Comparison of ENCODE assay signal across 7 mouse cellular contexts in the genomic region with DNA sequence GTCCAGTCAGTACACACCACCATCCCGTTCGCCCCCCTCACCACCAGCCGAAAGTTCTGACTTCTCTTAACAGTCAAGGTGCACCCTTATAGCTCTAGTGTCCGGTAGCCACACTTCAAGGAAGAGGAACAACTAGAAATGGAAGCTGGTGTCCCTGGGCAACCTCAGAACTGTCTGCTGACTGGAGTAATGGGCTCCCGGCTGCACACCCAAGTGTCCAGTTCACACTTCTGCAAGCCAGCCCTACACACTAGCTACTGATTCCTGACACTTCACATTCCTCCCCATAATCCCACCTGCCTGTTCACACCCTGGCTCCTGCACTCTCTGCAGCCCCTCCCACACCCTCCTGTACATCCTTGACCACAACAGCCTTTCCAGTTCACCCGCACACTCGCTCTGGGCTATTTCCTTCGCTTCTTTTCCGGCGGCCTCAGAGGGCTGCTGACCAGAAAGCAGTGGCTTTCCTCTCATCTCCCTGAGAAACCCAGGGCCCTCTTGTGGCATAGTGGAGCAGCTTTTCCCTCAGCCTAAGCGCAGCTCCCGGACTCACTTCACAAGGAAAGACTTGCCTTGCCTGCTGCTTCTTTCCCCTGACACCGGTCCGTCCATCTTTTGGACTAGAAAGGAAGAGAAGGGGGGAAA. TPM values are rescaled to one million over a fixed set of nuclear protein-coding genes. Genes with fewer than 3 reads are reported as not detected.
DNase-seq lines count a peak whose midpoint lies in the region; ATAC-seq and TF ChIP-seq lines count a peak whose summit lies in the region.

No protein-coding gene starts in this region.

- no peaks in the 10 kb centered on the region for H3K9me3 ChIP-seq in lung, embryonic 16.5 days (ENCODE audit: control insufficient read depth, low read length)
- no peaks in the 10 kb centered on the region for H3K9me3 ChIP-seq in stomach, embryonic 15.5 days

- peak; percentile 5; the same call in 1 of the 2 replicates for TF ChIP-seq CTCF in testis, adult 2 months (IDR thresholded peaks at IDR 0.05; ENCODE audit: control insufficient read depth, insufficient read depth, insufficient replicate concordance, low read depth, low read length)

- peak; percentile 27; the same call in 1 of the 2 replicates for ATAC-seq in lung, embryonic 16.5 days (ENCODE audit: low read depth)
- ATAC-seq in stomach, embryonic 15.5 days (ENCODE audit: insufficient read depth, low FRiP score, low read depth): no peak

- no peaks in the 10 kb centered on the region for H3K36me3 ChIP-seq in testis, adult 2 months (ENCODE audit: control insufficient read depth, insufficient read depth, low read length)
- H3K36me3 ChIP-seq in lung, embryonic 16.5 days (ENCODE audit: control insufficient read depth, insufficient read depth, low read length): no peaks in the 10 kb centered on the region
- H3K36me3 ChIP-seq in stomach, embryonic 15.5 days: no peaks in the 10 kb centered on the region

- peak overlapping the region; percentile 94 for H3K4me2 ChIP-seq in lung, embryonic 16.5 days (ENCODE audit: low read depth, low read length)
- peak overlapping the region; percentile 92 for H3K4me2 ChIP-seq in stomach, embryonic 15.5 days

- H3K27ac ChIP-seq in testis, adult 2 months (ENCODE audit: control insufficient read depth, insufficient read depth, low read depth, low read length): no peak overlapping the region
- peak overlapping the region; percentile 17 for H3K27ac ChIP-seq in lung, embryonic 16.5 days (ENCODE audit: low read length)
- peak overlapping the region; percentile 57 for H3K27ac ChIP-seq in stomach, embryonic 15.5 days

- TF ChIP-seq POLR2A in testis, adult 2 months (IDR thresholded peaks at IDR 0.05; ENCODE audit: control insufficient read depth, low read depth, low read length): no peak

- H3K27me3 ChIP-seq in testis, adult 2 months (ENCODE audit: control insufficient read depth, insufficient read depth, low read length): no peaks in the 10 kb centered on the region; the same call in 1 of the 2 replicates
- no peaks in the 10 kb centered on the region for H3K27me3 ChIP-seq in lung, embryonic 16.5 days (ENCODE audit: control insufficient read depth, insufficient read depth, low read depth, low read length)
- no peaks in the 10 kb centered on the region for H3K27me3 ChIP-seq in stomach, embryonic 15.5 days (replicated peaks)

- no peak for DNase-seq in testis, postnatal 14 days (ENCODE audit: low spot score)
- DNase-seq in embryo, embryonic 9.5 days (ENCODE audit: extremely low spot score): peak; percentile 59
- DNase-seq in induced T-regulatory cell, adult 2 months (ENCODE audit: low read depth): peak; percentile 35
- DNase-seq in spleen, postnatal 14 days (ENCODE audit: low spot score in 2 of 2): no peak

- H3K9ac ChIP-seq in lung, embryonic 16.5 days (ENCODE audit: low read length): peak overlapping the region; percentile 12
- H3K9ac ChIP-seq in stomach, embryonic 15.5 days: no peak overlapping the region

- WGBS in lung, embryonic 16.5 days: 12% methylated on average over 14 of the region's 14 CpGs
- WGBS in stomach, embryonic 15.5 days: 11% methylated on average over 14 of the region's 14 CpGs

- H3K4me3 ChIP-seq in testis, adult 2 months (ENCODE audit: control insufficient read depth, low read depth, low read length): no peak overlapping the region
- H3K4me3 ChIP-seq in lung, embryonic 16.5 days (ENCODE audit: low read length): peak overlapping the region; percentile 34
- H3K4me3 ChIP-seq in stomach, embryonic 15.5 days (replicated peaks): peak overlapping the region; percentile 57

- peaks cover 21% of the 10 kb centered on the region for H3K4me1 ChIP-seq in testis, adult 2 months (ENCODE audit: control insufficient read depth, insufficient read depth, low read length)
- H3K4me1 ChIP-seq in lung, embryonic 16.5 days (replicated peaks; ENCODE audit: control insufficient read depth, insufficient read depth, low read length): peaks cover 55% of the 10 kb centered on the region
- peaks cover 57% of the 10 kb centered on the region for H3K4me1 ChIP-seq in stomach, embryonic 15.5 days

RNA-seq across cellular contexts. Expression of a gene that starts 2.0 kb away (rescaled TPM):
- 1.2 and 3.0 TPM in 2 replicates for polyA plus RNA-seq in testis, adult 2 months (2012; rRNA removed)
- not detected in 2 replicates for polyA plus RNA-seq in lung, embryonic 16.5 days (2015; fragmentation: Nextera tagmentation; extraction: Ambion mirVana)
- not detected in 2 replicates for polyA plus RNA-seq in stomach, embryonic 15.5 days (2015; fragmentation: Nextera tagmentation; extraction: Ambion mirVana)

RNA-seq across cellular contexts. Expression of a gene that starts 2.1 kb away (rescaled TPM):
- 2.0 and 3.1 TPM in 2 replicates for polyA plus RNA-seq in testis, adult 2 months (2012; rRNA removed)
- 4.8 and 6.1 TPM in 2 replicates for polyA plus RNA-seq in lung, embryonic 16.5 days (2015; fragmentation: Nextera tagmentation; extraction: Ambion mirVana)
- polyA plus RNA-seq in stomach, embryonic 15.5 days (2015; fragmentation: Nextera tagmentation; extraction: Ambion mirVana): 5.4 and 6.2 TPM in 2 replicates

RNA-seq across cellular contexts. Expression of a gene that starts 14.7 kb away (rescaled TPM):
- 9.0 and 9.2 TPM in 2 replicates for polyA plus RNA-seq in testis, adult 2 months (2012; rRNA removed)
- polyA plus RNA-seq in lung, embryonic 16.5 days (2015; fragmentation: Nextera tagmentation; extraction: Ambion mirVana): 30.5 and 33.6 TPM in 2 replicates
- 25.4 and 27.4 TPM in 2 replicates for polyA plus RNA-seq in stomach, embryonic 15.5 days (2015; fragmentation: Nextera tagmentation; extraction: Ambion mirVana)

RNA-seq across cellular contexts. Expression of a gene that starts 15.5 kb away (rescaled TPM):
- polyA plus RNA-seq in testis, adult 2 months (2012; rRNA removed): 16.3 and 19.4 TPM in 2 replicates
- polyA plus RNA-seq in lung, embryonic 16.5 days (2015; fragmentation: Nextera tagmentation; extraction: Ambion mirVana): 32.6 and 38.0 TPM in 2 replicates
- 26.7 and 36.4 TPM in 2 replicates for polyA plus RNA-seq in stomach, embryonic 15.5 days (2015; fragmentation: Nextera tagmentation; extraction: Ambion mirVana)

RNA-seq across cellular contexts. Expression of a gene that starts 24.3 kb away (rescaled TPM):
- 48.8 and 49.8 TPM in 2 replicates for polyA plus RNA-seq in testis, adult 2 months (2012; rRNA removed)
- polyA plus RNA-seq in lung, embryonic 16.5 days (2015; fragmentation: Nextera tagmentation; extraction: Ambion mirVana): 911 and 931 TPM in 2 replicates
- 745 and 766 TPM in 2 replicates for polyA plus RNA-seq in stomach, embryonic 15.5 days (2015; fragmentation: Nextera tagmentation; extraction: Ambion mirVana)

Comparison
In these comparisons a context has a peak if more than half of its experiments do, and no peak if none do; other contexts are left out.
1. DNase-seq: peak in embryo, embryonic 9.5 days (single experiment) and induced T-regulatory cell, adult 2 months (single experiment); none in testis, postnatal 14 days (single experiment) and spleen, postnatal 14 days (0 of 2).